Mouse (Mus musculus) hindbrain, embryonic 15.5 days (tissue): Measurements from ENCODE around the gene Gm4858. TPM values are rescaled to one million over a fixed set of nuclear protein-coding genes. Genes with fewer than 3 reads are reported as not detected.
"Not testable (repeated sequence)": the region's sequence is repeated elsewhere in the genome, so short reads cannot be mapped to it uniquely, and the experiment has no call there.

Experiments
- ATAC-seq: fragments of 200-750 bp; cut with Nextera tagmentation; 2 replicates; pipeline ENCODE4 v1.8.0; 2017; ENCODE audit warnings: low read depth, moderate number of reproducible peaks, moderate TSS enrichment; ENCODE audit not compliant: low FRiP score
- H3K27ac ChIP-seq: fragments of 300-500 bp; sonication (generic); replicated peaks from 2 replicates; pipeline ENCODE4 v1.5.1; 2015; ENCODE audit warnings: mild to moderate bottlenecking, inconsistent platforms
- H3K27me3 ChIP-seq: fragments of 300-500 bp; sonication (generic); 2 replicates; pipeline ENCODE4 v1.6.1; 2015; ENCODE audit warnings: control low read depth, inconsistent platforms
- H3K36me3 ChIP-seq: fragments of 300-500 bp; sonication (generic); 2 replicates; pipeline ENCODE4 v1.6.1; 2015; ENCODE audit warnings: control low read depth, inconsistent platforms
- H3K4me1 ChIP-seq: fragments of 300-500 bp; sonication (generic); replicated peaks from 2 replicates; pipeline ENCODE4 v1.6.1; 2015; ENCODE audit warnings: control low read depth, inconsistent platforms
- H3K4me2 ChIP-seq: fragments of 300-500 bp; sonication (generic); 2 replicates; pipeline ENCODE4 v1.6.1; 2015; ENCODE audit warnings: moderate library complexity, mild to moderate bottlenecking, inconsistent platforms
- H3K4me3 ChIP-seq: fragments of 300-500 bp; sonication (generic); 2 replicates; pipeline ENCODE4 v1.5.1; 2015; ENCODE audit warnings: mild to moderate bottlenecking, inconsistent platforms
- H3K9ac ChIP-seq: fragments of 300-500 bp; sonication (generic); 2 replicates; pipeline ENCODE4 v1.6.1; 2015; ENCODE audit warnings: inconsistent platforms
- H3K9me3 ChIP-seq: fragments of 300-500 bp; sonication (generic); 2 replicates; pipeline ENCODE4 v1.6.1; 2016; ENCODE audit warnings: control low read depth, inconsistent platforms
- WGBS: fragments of 180-500 bp; shearing (Covaris S2); methylation state at CpG from one replicate; pipeline ENCODE4 v1.1.7; 2015; 5-methylcytosine and 5-hydroxymethylcytosine counted together
- polyA plus RNA-seq: library from polyadenylated mRNA; unstranded; fragments of >200 nt; fragmentation: Nextera tagmentation; extraction: Ambion mirVana; gene quantifications from 2 replicates; pipeline ENCODE4 v1.2.1, GENCODE M21; 2015

The Gm4858 gene
- not detected in 2 replicates for polyA plus RNA-seq

- H3K9ac ChIP-seq, H3K4me2 ChIP-seq, H3K9me3 ChIP-seq, H3K4me1 ChIP-seq, H3K36me3 ChIP-seq, H3K4me3 ChIP-seq, H3K27ac ChIP-seq, H3K27me3 ChIP-seq, ATAC-seq: not testable (repeated sequence)
Observed at GRCm38 (mm10) chr3:93068523-93068922, at the start of gene Gm4858. Gene Gm4858 (plus strand): TSS chr3:93068823.

GRCm38 (mm10) chr3:93018960-93019359, 49.7 kb upstream of the Gm4858 start, which contains the start of gene Lce1m:
Gene Lce1m (minus strand): TSS chr3:93019060.
- Histone ChIP-seq H3K9me3 (no peaks in the 10 kb centered on the region), H3K4me2 (no peak within 1 kb of the TSS), H3K27ac (no peak within 1 kb of the TSS), H3K27me3 (no peaks in the 10 kb centered on the region), H3K9ac (no peak within 1 kb of the TSS), H3K4me3 (no peak within 1 kb of the TSS), H3K36me3 (no peaks in the 10 kb centered on the region), H3K4me1 (peaks cover 14% of the 10 kb centered on the region; the same call in 1 of the 2 replicates)
- WGBS: 95% methylated on average over 2 of the region's 2 CpGs
- ATAC-seq: no peak

GRCm38 (mm10) chr3:93021171-93021570, 47.5 kb upstream of the Gm4858 start:
- no peak for ATAC-seq

GRCm38 (mm10) chr3:93023411-93024184, 45.0 kb upstream of the Gm4858 start:
- H3K27ac ChIP-seq: no peak overlapping the region
- H3K36me3 ChIP-seq: no peaks in the 10 kb centered on the region
- H3K9me3 ChIP-seq: no peaks in the 10 kb centered on the region
- no peaks in the 10 kb centered on the region for H3K27me3 ChIP-seq
- no peak overlapping the region for H3K9ac ChIP-seq
- H3K4me3 ChIP-seq: no peak overlapping the region
- no peak overlapping the region for H3K4me2 ChIP-seq
- WGBS: 79% methylated on average over 3 of the region's 3 CpGs
- no peak for ATAC-seq
- no peaks in the 10 kb centered on the region for H3K4me1 ChIP-seq

More at GRCm38 (mm10) chr3:93021171-93021570, 47.5 kb upstream of the Gm4858 start:
- H3K36me3 ChIP-seq: no peaks in the 10 kb centered on the region
- H3K4me2 ChIP-seq: no peak overlapping the region
- no peaks in the 10 kb centered on the region for H3K9me3 ChIP-seq
- no peak overlapping the region for H3K9ac ChIP-seq
- no peak overlapping the region for H3K4me3 ChIP-seq
- no peak overlapping the region for H3K27ac ChIP-seq
- H3K4me1 ChIP-seq: no peaks in the 10 kb centered on the region
- H3K27me3 ChIP-seq: no peaks in the 10 kb centered on the region
- 91% methylated on average over 1 of the region's 1 CpGs for WGBS

- no peak overlapping the region for H3K4me2 ChIP-seq
- no peak overlapping the region for H3K4me3 ChIP-seq
- no peaks in the 10 kb centered on the region for H3K27me3 ChIP-seq
- no peaks in the 10 kb centered on the region for H3K9me3 ChIP-seq
- H3K27ac ChIP-seq: no peak overlapping the region
- no peaks in the 10 kb centered on the region for H3K4me1 ChIP-seq
- WGBS: 90% methylated on average over 2 of the region's 2 CpGs
- ATAC-seq: no peak
- no peaks in the 10 kb centered on the region for H3K36me3 ChIP-seq
- H3K9ac ChIP-seq: no peak overlapping the region
Observed at GRCm38 (mm10) chr3:93025486-93025885, 43.1 kb upstream of the Gm4858 start.

GRCm38 (mm10) chr3:93031450-93031849, 37.2 kb upstream of the Gm4858 start:
- WGBS: 61% methylated on average over 5 of the region's 5 CpGs
- H3K9ac ChIP-seq: no peak overlapping the region
- H3K9me3 ChIP-seq: no peaks in the 10 kb centered on the region
- no peaks in the 10 kb centered on the region for H3K4me1 ChIP-seq
- ATAC-seq: peak; percentile 96
- H3K4me3 ChIP-seq: no peak overlapping the region
- H3K27ac ChIP-seq: no peak overlapping the region
- no peaks in the 10 kb centered on the region for H3K36me3 ChIP-seq
- H3K27me3 ChIP-seq: no peaks in the 10 kb centered on the region
- no peak overlapping the region for H3K4me2 ChIP-seq

GRCm38 (mm10) chr3:93050182-93050581, 18.4 kb upstream of the Gm4858 start:
- Histone ChIP-seq H3K4me2 (no peak overlapping the region), H3K9ac (no peak overlapping the region), H3K36me3 (no peaks in the 10 kb centered on the region), H3K27me3 (no peaks in the 10 kb centered on the region), H3K9me3 (no peaks in the 10 kb centered on the region), H3K4me3 (no peak overlapping the region), H3K27ac (no peak overlapping the region), H3K4me1 (no peaks in the 10 kb centered on the region)
- WGBS: 95% methylated on average over 1 of the region's 1 CpGs
- ATAC-seq: no peak

GRCm38 (mm10) chr3:93052826-93053474, 15.7 kb upstream of the Gm4858 start:
- 55% methylated on average over 10 of the region's 10 CpGs for whole genome bisulfite sequencing
- Histone ChIP-seq H3K9ac (no peak overlapping the region), H3K9me3 (no peaks in the 10 kb centered on the region), H3K4me2 (no peak overlapping the region), H3K27ac (no peak overlapping the region), H3K27me3 (no peaks in the 10 kb centered on the region), H3K4me1 (no peaks in the 10 kb centered on the region), H3K4me3 (no peak overlapping the region), H3K36me3 (no peaks in the 10 kb centered on the region)
- no peak for ATAC-seq

- 84% methylated on average over 2 of the region's 2 CpGs for WGBS
- Histone ChIP-seq H3K36me3 (no peaks in the 10 kb centered on the region), H3K9me3 (no peaks in the 10 kb centered on the region), H3K4me3 (no peak overlapping the region), H3K4me2 (no peak overlapping the region), H3K4me1 (no peaks in the 10 kb centered on the region), H3K27me3 (no peaks in the 10 kb centered on the region), H3K9ac (no peak overlapping the region), H3K27ac (no peak overlapping the region)
- no peak for ATAC-seq
Observed at GRCm38 (mm10) chr3:93086631-93087030, 18.0 kb downstream of the Gm4858 start.

GRCm38 (mm10) chr3:93093581-93093980, 25.0 kb downstream of the Gm4858 start:
- H3K4me3 ChIP-seq, ATAC-seq, H3K9me3 ChIP-seq, H3K4me1 ChIP-seq, H3K27ac ChIP-seq, H3K9ac ChIP-seq, H3K4me2 ChIP-seq, H3K36me3 ChIP-seq, H3K27me3 ChIP-seq: not testable (repeated sequence)
- 32% methylated on average over 1 of the region's 1 CpGs for WGBS

GRCm38 (mm10) chr3:93096447-93096846, 27.8 kb downstream of the Gm4858 start:
- Histone ChIP-seq H3K36me3 (no peaks in the 10 kb centered on the region), H3K4me3 (no peak overlapping the region), H3K9ac (no peak overlapping the region), H3K4me1 (no peaks in the 10 kb centered on the region), H3K27me3 (no peaks in the 10 kb centered on the region), H3K4me2 (no peak overlapping the region), H3K9me3 (no peaks in the 10 kb centered on the region), H3K27ac (no peak overlapping the region)
- whole genome bisulfite sequencing: 64% methylated on average over 2 of the region's 2 CpGs
- no peak for ATAC-seq

GRCm38 (mm10) chr3:93111668-93112067, 43.0 kb downstream of the Gm4858 start:
- H3K36me3 ChIP-seq: no peaks in the 10 kb centered on the region
- H3K9ac ChIP-seq: no peak overlapping the region
- no peak overlapping the region for H3K4me3 ChIP-seq
- no peak overlapping the region for H3K27ac ChIP-seq
- ATAC-seq: no peak
- no peaks in the 10 kb centered on the region for H3K4me1 ChIP-seq
- H3K9me3 ChIP-seq: no peaks in the 10 kb centered on the region
- no peaks in the 10 kb centered on the region for H3K27me3 ChIP-seq
- no peak overlapping the region for H3K4me2 ChIP-seq
- WGBS: 43% methylated on average over 5 of the region's 5 CpGs
